Mouse (Mus musculus): Measurements from ENCODE around the gene 2310033P09Rik.

GRCm38 (mm10) chr11:59201216-59202002 lies 6.7 kb upstream of the 2310033P09Rik start:
- TF ChIP-seq ZNF384 (IDR thresholded peaks at IDR 0.05; ENCODE audit: low read depth, low read length) (no peak), CHD2 (IDR thresholded peaks at IDR 0.05; ENCODE audit: low read depth, low read length) (no peak), ZC3H11A (IDR thresholded peaks at IDR 0.05; ENCODE audit: borderline replicate concordance, low read depth, low read length) (no peak), HCFC1 (IDR thresholded peaks at IDR 0.05; ENCODE audit: borderline replicate concordance, insufficient read depth, low read length) (no peak)

Measured in ES-E14 (cell line).